Mouse (Mus musculus) layer of hippocampus, postnatal 36 days (tissue): ENCODE data around the gene S100pbp. TPM values are rescaled to one million over a fixed set of nuclear protein-coding genes. Genes with fewer than 3 reads are reported as not detected.
"Not testable (repeated sequence)": the region's sequence is repeated elsewhere in the genome, so short reads cannot be mapped to it uniquely, and the experiment has no call there.

Experiments
- DNase-seq, 2 experiments: peaks; one replicate each; pipeline ENCODE4 v3.0.0; 2022
- total RNA-seq, 2 experiments: library from RNA; stranded (reverse); gene quantifications; 2 replicates each; pipeline ENCODE4 v1.2.3; 2021

Gene S100pbp
- total RNA-seq, 2 experiments from 2014 or later, result 31.8 to 34.8 TPM

DNA sequence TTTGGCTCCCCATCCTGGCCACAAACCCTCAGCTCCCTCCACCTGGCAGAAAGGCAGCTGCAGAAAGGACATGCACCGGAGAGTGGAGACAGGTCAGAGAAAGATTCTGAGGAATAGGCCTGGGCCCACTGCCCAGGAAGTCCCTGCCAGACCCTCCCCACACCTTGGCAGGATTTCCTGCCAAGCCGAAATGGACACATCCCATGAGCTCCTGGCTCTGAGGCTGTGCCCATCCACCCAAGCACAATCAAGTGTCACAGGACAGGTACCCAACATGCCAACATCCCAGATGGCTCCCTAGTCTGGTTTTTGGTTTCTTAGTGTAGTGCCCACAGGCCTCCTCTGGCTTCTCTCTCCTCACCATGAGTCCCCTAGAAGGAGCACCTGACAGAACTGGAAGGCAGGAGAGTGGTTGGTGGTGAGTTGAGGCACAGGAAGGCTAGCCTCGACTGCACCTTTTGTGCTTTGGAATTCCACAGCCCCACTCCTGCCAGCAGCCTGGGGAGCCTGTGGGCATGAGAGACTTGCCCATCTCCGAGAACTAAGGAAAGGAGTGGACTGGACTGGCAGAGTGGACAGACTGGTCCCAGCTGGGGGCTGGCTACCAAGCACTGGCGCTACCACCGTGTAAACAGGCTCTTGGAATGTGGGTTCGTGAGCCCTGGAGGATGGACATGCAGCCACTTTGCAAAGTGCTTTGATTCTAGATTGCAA lies 31.0 kb upstream of the S100pbp start:
- no peak for DNase-seq

DNA sequence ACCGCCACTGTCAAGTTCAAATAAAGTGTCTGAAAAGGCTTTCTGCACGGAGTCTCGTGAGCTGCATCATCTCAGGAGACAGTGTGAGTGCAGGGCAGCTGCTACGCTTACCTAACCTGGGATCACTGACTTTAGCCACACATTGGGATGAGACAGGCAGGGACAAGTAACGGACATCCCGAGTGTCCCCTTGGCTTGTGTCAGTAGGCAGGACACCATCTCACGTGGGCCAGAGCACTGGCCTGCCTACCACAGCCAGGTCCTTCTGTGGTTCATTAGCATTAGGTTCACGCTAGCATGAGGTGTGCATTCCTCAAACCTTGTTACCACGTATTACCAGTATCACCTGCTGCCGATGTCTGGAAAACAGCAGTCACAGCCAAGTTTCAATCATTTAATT lies 29.7 kb upstream of the S100pbp start:
- DNase-seq, result no peak

DNA sequence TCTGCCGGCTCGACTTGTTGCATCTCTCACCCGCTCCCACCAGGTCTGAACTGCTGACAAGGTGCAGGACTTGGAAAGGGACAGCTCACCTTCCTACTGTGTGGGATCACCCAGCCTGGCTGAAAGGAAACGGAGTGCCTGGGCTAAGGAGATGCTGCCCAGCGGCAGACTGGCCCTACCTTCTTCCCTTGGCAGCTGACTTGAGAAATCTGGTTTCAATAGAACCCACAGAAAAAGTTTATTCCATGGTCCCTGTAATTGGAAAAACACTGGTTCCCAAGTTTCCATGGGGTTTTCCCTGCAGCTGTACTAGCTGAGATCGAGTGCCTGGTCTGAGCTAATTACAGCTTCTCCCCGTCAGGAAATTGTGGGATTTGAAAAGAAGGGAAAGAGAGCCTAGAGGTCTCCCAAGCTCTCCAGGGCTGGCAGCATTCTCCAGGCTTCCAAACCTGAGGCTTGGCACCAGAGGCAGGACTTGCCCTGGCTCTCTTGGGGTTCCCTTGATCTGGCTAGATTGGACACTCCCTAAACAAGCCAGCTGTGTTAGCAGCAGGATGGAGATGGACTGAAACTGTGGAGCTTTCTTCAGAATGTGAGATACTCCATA lies 29.1 kb upstream of the S100pbp start:
- no peak for DNase-seq

DNA sequence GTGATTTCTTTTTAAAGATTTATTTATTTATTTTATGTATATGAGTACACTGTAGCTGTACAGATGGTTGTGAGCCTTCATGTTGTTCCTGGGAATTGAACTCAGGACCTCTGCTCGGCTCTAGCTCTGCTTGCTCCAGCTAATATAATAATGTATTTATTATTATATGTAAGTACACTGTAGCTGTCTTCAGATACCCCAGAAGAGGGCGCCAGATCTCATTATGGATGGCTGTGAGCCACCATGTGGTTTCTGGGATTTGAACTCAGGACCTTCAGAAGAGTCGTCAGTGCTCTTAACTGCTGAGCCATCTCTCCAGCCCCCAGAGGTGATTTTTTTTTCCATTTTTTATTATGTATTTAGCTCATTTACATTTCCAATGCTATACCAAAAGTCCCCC lies 23.0 kb upstream of the S100pbp start:
- DNase-seq, result not testable (repeated sequence)

DNA sequence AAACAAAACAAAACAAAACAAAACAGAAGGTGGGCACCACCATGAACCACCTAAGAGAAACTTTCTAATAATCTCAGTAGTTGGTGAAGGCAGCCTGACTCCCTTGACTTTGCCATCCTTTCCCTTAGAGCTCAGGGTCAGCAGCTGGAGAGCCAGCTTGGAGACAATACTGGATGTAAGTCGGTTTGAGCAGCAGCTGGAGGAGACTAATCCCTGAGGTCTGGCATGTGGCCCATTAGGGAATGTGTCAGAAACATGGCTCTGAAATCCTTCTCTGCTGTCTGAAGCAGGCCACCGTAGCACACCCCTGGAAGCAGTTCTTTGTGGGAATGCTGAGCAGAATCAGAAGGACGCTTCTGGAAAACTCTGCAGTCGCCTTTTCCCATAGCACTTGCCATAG lies 21.9 kb upstream of the S100pbp start:
- DNase-seq, result no peak

DNA sequence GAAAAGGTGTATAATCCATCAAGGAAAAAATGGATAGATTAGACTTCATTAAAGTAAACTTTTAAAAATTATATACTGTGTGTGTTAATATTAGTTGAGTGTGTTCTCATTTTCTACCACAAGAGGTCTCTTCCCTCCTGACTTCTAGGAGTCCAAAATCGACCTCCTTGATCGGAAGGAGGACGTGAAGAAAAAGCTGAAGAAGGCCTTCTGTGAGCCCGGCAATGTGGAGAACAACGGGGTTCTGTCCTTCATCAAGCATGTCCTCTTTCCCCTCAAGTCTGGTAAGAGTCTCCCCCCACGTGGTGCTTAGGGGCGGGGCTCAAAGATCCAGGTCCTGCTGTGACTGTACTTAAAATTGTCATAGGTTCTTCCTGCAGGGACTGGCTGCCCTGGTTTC lies 20.0 kb upstream of the S100pbp start:
- DNase-seq, result no peak

DNA sequence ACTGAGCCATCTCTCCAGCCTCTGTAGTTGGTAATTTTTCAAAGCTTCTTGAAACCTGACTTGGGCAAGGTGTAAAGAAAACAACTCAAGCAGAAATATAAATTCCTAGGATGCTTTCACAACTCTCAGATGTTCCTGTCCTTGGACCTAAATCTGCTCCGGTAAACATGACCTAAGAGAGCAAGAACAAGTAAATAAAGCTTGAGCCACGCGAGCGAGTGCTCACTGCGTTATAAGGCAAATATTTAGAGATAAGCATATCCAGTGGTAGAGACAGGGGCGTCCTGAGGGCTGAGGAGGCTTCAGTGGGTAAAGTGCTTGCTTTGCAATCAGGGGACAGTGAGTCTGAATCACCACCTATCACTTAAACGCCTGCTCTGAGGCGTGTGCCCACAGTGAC lies 17.3 kb upstream of the S100pbp start:
- no peak for DNase-seq

DNA sequence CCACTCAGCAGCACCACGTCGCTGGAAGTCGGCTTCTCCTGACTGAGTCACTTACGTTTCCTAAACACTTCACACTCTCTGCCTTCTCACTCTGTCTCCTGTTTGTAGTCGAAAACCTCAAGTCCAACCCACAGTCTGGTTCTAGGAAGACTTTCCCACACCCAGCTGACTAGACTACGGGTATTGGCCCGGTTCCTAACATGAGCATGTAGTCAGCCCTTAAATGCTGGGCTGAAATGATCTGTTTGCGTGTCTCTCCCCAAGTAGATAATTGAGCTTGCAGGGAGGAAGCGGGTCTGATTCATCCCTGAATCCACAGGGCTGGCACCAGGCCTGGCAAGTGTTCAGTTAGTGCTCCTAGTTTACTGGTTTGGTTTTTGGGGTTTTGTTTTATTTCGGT lies 15.1 kb upstream of the S100pbp start:
- DNase-seq, result no peak

DNA sequence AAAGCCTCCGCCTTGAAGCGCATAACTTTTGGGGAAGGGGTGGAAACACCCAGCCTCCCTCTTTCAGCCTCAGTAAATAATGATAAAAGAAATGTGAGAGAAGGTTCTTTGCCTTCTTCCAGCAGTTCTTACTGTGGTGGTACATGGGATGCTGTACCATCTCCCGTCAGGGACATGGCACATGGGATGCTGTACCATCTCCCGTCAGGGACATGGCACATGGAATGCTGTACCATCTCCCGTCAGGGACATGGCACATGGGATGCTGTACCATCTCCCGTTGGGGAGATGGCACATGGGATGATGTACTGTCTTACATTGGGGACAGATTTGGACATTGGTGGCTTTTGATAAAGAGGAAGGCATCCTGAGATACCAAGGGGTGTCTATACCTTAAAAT lies 8.0 kb upstream of the S100pbp start:
- no peak for DNase-seq

DNA sequence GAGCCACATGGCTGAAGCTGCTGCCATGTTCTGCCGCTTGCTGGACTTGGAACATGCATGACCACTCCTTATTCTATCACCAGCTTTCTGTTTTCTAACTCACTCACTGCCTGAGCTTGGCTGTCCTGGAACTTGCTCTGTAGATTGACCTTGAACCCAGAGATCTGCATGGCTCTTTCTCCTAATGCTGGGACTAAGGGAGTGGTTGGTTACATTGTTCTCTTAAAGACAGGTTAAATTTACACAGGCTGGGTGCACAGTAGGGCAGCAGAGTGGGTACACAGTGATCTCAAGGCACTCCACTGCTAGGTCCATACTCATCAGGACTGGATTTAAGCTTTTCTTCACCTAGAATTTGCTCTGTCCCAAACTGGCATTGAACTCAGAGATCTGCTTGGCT lies 4.8 kb upstream of the S100pbp start:
- no peak for DNase-seq

DNA sequence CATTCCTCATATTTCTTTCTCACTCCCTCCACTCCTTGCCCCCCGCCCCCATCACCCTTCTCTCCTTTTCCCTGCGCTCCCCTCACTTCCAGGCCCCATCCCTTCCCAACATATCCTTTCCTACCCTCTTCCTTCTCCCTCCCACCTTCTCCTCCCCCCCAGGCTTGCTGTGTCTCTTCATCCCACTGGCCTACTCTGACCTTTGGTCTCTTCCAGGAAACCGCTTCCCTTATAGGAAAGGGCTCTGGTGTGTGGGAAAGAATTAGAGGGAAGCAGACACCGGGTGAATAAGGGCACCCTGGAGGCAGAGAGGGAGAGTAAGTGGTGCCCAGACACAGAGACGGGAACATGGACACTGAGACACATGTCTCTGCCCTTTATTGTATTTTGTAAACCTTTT lies 2.2 kb upstream of the S100pbp start:
- DNase-seq, result no peak

DNA sequence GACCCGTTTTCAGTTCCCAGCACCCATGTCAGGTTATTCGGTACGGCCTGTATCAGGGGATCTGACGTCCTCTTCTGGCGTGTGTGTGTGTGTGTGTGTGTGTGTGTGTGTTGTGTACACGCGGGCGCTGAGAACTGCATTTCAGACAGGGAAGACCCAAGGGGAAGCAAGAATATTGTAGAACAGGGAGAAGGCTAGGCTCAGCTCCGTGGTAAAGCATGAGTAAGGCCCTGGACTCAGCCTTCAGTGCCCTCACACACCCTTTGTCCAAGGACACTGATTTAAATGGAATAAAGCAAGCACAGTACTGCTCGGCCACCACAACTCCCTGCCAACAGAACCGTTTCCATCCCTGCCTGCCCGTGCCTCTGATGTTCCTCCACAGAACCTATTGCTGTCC lies 1.0 kb upstream of the S100pbp start:
- DNase-seq, result no peak

DNA sequence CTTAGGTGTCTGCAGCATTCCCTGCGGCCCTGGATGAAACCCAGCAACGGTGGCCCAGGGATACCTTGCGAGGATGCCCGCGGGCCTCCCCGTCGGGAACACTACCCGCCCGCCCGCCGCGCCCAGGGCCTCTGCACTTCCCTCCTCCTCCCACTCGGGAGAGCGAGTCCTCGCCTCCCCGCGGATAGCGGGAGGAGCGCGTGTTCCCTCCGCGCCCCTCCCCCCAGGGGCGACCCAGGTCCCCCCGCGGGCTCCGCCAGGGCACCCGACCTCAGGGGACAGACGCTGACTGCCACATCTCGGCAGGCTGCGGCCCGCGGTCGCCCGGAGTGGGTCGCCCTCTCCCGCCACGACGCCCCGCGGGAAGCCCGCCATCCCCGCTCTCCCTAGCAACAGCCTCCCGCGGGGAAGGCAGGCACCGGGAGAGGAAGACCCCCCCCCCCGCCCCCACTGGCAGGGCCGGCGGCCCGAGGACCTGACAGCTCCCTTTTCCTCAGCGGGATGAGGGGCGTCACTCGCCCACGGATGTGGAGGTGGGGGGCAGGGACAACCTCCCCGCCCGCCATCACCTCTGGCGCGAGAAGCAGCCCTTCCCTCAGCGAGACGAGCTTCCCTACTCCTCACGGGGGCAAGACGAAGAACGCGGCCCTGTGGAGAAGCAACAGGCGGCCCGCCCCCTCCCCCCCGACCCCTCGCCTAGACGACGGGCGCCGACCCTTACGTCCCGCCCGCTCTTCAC lies 555 bp downstream of the S100pbp start:
- DNase-seq, result peak; percentile 61 to 66

DNA sequence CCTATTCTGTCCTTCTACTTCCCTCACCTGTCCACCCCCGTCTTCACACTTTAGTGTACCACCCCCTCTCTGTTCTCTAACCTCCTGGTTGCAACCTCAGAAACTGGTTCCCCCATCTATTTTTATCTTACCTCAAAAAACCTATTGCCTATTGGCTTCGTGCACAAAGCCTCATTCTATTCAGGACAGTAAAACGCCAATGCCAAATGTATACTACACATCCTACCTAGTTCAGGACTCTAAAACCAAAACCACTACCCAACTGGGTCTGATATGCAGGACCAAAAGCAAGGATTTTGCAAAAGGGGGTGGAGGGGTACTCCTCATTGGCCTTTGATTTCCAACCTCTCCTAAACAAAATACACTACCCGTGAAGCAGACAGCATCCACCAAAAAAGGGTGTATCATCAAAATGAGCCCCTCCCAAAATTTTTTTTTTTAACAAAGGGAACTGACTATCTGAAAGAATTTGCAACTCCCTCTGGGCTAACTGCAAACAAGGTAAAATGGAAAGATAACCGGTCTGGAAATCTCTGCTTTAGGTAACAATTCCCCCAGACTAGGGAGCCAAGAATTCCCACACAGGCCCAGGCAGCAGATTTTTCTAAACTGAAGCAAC lies 1.4 kb downstream of the S100pbp start:
- no peak for DNase-seq

DNA sequence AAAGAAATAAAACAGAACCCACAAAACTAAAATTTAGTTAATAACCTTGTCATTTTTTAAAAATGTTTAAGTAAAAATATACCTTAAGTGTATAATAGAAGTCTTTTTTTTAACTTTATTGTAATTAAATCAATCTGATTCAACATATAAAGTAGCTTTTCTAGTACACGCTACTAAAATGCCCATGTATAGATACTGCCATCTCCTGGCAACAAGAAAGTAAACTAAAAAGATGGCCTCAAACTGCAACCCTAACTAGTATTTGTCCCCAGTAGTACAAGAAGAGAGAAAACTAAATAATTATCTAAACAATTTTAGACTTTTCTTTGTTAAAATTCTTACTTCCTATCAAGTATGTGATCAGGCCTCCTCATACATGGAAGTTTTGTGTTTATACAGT lies 10.0 kb downstream of the S100pbp start:
- no peak for DNase-seq

DNA sequence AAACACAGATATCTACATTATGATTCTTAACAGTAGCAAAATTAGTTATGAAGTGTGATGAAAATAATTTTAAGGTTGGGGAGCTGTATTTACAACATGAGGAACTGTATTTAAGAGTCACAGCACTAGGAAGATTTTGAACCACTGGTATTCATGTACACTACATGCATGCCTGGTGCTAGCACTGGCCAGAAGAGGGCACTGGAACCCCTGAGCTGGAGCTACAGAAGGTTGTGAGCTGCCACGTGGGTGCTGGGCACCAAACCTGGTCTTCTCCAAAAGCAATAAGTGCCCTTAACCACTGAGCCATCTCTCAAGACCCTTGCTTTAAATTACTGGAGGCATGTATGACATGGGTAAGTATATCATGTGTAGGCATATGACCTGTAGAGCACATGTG lies 17.0 kb downstream of the S100pbp start:
- no peak for DNase-seq

DNA sequence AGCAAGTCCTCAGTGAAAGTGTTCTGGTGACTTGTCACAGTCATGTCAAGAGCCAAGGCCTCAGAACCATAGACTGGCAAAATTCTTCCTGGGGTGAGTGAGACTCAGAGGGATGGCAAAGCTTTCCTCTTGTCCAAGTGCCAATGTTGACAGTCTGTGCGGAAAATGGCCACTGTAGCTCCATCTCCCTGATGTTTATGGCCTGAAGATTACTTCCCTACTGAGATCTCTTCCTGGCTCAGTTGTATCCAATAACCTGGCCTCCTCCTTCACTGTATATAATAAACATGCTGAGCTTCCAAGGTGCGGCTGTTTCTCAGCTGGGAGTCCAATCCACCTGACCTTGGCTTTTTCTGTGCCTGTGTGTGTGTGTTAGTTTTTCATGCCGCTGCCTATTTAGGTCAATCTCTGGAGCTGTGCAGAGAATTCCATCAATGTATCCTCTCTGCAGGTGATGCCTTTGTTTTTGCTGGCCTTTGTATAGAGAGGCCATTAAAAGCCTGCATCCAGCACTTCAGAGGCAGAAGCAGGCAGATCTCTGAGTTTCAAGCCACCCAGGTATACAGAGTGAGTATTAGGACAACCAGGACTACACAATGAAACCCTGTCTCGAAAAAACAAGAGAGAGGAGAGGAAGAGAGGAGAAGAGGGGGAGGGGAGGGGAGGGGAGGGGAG lies 27.8 kb downstream of the S100pbp start:
- no peak for DNase-seq

DNA sequence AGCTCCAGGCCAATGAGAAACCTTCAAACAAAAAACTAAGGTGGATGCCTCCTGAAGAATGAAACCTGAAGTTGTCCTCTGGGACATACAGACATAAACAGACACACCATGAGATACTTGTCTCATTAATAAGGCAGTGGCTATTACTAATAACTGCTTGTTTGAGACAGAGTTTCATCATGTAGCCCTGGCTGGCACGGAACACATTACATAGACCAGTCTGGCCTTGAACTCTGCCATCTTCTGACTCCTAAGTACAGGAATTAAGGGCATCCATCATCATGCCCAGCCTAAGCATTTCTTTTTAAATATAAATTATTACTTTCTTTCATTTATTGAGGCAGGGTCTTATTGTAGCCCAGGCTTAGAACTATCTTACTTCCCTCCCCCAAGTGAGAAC lies 28.5 kb downstream of the S100pbp start:
- DNase-seq, result no peak

DNA sequence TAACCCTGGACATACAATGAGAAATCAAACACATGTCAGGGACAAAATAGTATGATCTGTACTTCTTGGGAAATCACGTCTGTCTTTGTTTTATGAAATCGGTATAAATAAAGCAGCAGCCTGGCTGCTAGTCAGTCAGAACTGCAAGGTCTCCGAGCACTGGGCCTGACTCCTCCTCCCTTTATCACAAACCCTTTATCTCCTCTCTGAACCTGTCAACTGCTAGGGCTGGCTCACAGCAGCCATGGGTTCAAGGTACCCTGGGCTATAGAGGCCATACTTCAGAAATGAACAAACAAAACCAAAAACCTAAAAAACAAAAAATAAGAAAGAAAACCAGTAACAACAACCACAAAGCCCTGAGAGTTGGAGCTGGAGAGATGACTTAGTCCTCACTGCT lies 31.0 kb downstream of the S100pbp start:
- DNase-seq, result no peak

DNA sequence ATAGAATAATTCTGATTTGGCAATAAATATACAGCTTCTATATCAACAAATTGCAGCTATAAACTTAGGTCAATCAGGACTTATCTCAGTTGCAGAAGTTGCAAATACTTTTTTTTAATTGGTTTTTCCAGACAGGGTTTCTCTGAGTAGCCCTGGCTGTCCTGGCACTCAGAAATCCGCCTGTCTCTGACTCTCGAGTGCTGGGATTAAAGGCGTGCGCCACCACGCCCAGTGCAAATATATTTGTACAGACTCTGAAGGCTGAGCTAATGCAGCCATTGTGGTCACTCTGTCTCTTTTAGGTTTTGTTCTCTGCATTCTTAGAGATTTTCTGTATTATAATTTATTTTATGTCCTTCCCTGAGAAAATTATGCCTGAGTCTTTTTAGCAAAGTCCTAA lies 32.0 kb downstream of the S100pbp start:
- DNase-seq, result no peak

DNA sequence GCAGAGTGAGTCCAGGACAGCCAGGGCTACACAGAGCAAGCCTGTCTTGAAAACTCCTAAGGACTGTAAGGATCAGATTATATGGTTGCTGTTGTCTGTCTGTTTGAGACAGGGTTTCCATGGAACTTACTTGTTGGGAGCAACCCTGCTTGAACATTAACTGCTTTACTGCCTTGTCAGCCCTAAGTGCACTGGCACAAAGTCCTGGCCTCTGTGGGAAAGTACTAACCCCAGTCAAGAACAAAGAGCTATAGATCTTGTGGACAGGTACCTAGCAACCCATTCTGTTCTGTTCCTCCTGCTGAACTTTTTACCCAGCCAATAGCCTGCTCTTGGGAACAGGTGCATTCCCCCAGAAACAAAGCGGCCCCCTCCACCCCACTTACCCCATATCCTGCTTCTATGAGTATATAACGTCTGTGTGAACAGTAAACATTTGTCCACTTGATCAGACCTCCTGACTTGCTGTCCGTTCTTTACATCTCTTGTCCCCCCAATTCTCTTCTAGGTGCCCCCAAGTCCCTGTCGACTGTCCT lies 38.2 kb downstream of the S100pbp start:
- DNase-seq, result no peak

DNA sequence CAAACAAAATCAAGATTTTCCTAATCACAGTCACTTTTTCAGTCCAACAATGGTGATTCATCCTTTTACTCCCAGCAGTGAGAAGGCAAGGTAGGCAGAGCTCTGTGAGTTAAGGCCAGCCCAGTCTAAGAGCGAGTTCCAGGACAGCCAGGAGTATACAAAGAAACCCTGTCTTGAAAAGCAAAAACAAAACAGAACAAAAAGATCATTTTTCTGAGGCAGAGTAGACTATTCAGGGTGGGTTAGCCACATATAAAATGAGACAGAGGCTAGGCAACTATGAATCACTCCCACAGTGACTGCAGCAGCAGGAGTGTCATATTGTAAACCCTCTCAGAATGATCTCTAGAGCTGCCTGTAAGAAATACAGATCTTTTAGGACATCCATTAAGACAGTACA lies 40.2 kb downstream of the S100pbp start:
- no peak for DNase-seq
